In genomic region chr12:4483386-4483785, GRCm38 (mm10) we compare ENCODE assay signal across 22 mouse cellular contexts. TPM values are rescaled to one million over a fixed set of nuclear protein-coding genes. Genes with fewer than 3 reads are reported as not detected.
DNase-seq lines count a peak whose midpoint lies in the region; ATAC-seq and TF ChIP-seq lines count a peak whose summit lies in the region.
"Had no signal": no experiment of that assay in that cellular context is flagged by ENCODE, and none has a peak within 500 bp of the region (broad histone marks: within the 10 kb centered on the region; RNA-seq: fewer than 3 reads in every experiment).

No protein-coding gene starts in this region.

- TF ChIP-seq POLR2A in limb, embryonic 14.5 days (IDR thresholded peaks at IDR 0.05; ENCODE audit: borderline replicate concordance, extremely low read depth, insufficient read depth, insufficient read length) = no peak

- no peaks in the 10 kb centered on the region for H3K27me3 ChIP-seq in forebrain, embryonic 14.5 days (replicated peaks; ENCODE audit: control insufficient read depth, insufficient read depth, low read length)
- H3K27me3 ChIP-seq in forebrain, embryonic 12.5 days = 0 out of 2 replicates have a peak, but pooled peaks cover 2% of the 10 kb centered on the region
- H3K27me3 ChIP-seq in intestine, embryonic 14.5 days (replicated peaks; ENCODE audit: control insufficient read depth, insufficient read depth, low read length) = no peaks in the 10 kb centered on the region
- H3K27me3 ChIP-seq in intestine, embryonic 15.5 days (replicated peaks) = no peaks in the 10 kb centered on the region
- no peaks in the 10 kb centered on the region for H3K27me3 ChIP-seq in limb, embryonic 14.5 days (ENCODE audit: control insufficient read depth, insufficient read depth, low read length)
- H3K27me3 ChIP-seq in limb, embryonic 10.5 days (ENCODE audit: low read depth, poor library complexity, severe bottlenecking) = peaks cover 3% of the 10 kb centered on the region
- H3K27me3 ChIP-seq: embryonic facial prominence, embryonic 12.5 days; heart, embryonic 13.5 days had no signal

- WGBS in forebrain, embryonic 14.5 days = 76% methylated on average over 4 of the region's 4 CpGs
- 78% methylated on average over 4 of the region's 4 CpGs for WGBS in forebrain, embryonic 12.5 days
- WGBS in intestine, embryonic 14.5 days = 72% methylated on average over 4 of the region's 4 CpGs
- 72% methylated on average over 4 of the region's 4 CpGs for WGBS in intestine, embryonic 15.5 days
- 61% methylated on average over 4 of the region's 4 CpGs for WGBS in limb, embryonic 14.5 days
- WGBS in limb, embryonic 10.5 days = 76% methylated on average over 4 of the region's 4 CpGs

- no peaks in the 10 kb centered on the region for H3K9me3 ChIP-seq in forebrain, embryonic 14.5 days (replicated peaks; ENCODE audit: control insufficient read depth, low read length)
- H3K9me3 ChIP-seq in forebrain, embryonic 12.5 days = no peaks in the 10 kb centered on the region
- no peaks in the 10 kb centered on the region for H3K9me3 ChIP-seq in intestine, embryonic 14.5 days (ENCODE audit: control insufficient read depth, low read length)
- H3K9me3 ChIP-seq in intestine, embryonic 15.5 days = no peaks in the 10 kb centered on the region; the same call in 1 of the 2 replicates
- H3K9me3 ChIP-seq in limb, embryonic 14.5 days (ENCODE audit: control insufficient read depth, low read length) = no peaks in the 10 kb centered on the region
- H3K9me3 ChIP-seq in limb, embryonic 10.5 days (replicated peaks) = no peaks in the 10 kb centered on the region
- H3K9me3 ChIP-seq: embryonic facial prominence, embryonic 12.5 days; heart, embryonic 13.5 days; hindbrain, embryonic 12.5 days had no signal

- H3K27ac ChIP-seq in forebrain, embryonic 14.5 days (ENCODE audit: low read depth, low read length) = no peak overlapping the region
- H3K27ac ChIP-seq in forebrain, embryonic 12.5 days = no peak overlapping the region
- H3K27ac ChIP-seq in intestine, embryonic 14.5 days (ENCODE audit: low read depth) = no peak overlapping the region
- no peak overlapping the region for H3K27ac ChIP-seq in intestine, embryonic 15.5 days
- no peak overlapping the region for H3K27ac ChIP-seq in limb, embryonic 14.5 days (replicated peaks; ENCODE audit: low read depth, low read length)
- H3K27ac ChIP-seq in limb, embryonic 10.5 days = no peak overlapping the region
- H3K27ac ChIP-seq: embryonic facial prominence, embryonic 12.5 days; gastrocnemius, adult 2 months; heart, embryonic 13.5 days; hindbrain, embryonic 12.5 days had no signal

- ATAC-seq in forebrain, embryonic 14.5 days = peak; percentile 73; the same call in 1 of the 2 replicates
- no peak for ATAC-seq in forebrain, embryonic 12.5 days (ENCODE audit: low FRiP score)
- no peak for ATAC-seq in intestine, embryonic 14.5 days (replicated peaks; ENCODE audit: low FRiP score, low TSS enrichment, low read depth)
- no peak for ATAC-seq in intestine, embryonic 15.5 days
- peak; percentile 41; the same call in 1 of the 2 replicates for ATAC-seq in limb, embryonic 14.5 days (ENCODE audit: low FRiP score, low read depth)
- ATAC-seq: hindbrain, embryonic 16.5 days; inflammation-experienced regulatory T-cells, adult 6 months had no signal

- no peak overlapping the region for H3K9ac ChIP-seq in forebrain, embryonic 14.5 days (ENCODE audit: low read length)
- H3K9ac ChIP-seq in forebrain, embryonic 12.5 days = no peak overlapping the region
- no peak overlapping the region for H3K9ac ChIP-seq in intestine, embryonic 14.5 days (ENCODE audit: low read length)
- H3K9ac ChIP-seq in intestine, embryonic 15.5 days = no peak overlapping the region
- H3K9ac ChIP-seq in limb, embryonic 14.5 days (ENCODE audit: low read depth, low read length, severe bottlenecking) = no peak overlapping the region
- H3K9ac ChIP-seq: embryonic facial prominence, embryonic 12.5 days; heart, embryonic 13.5 days; hindbrain, embryonic 12.5 days had no signal

- peak; percentile 50 for DNase-seq in forebrain, embryonic 14.5 days (ENCODE audit: low spot score)
- peak; percentile 31 for DNase-seq in intestine, embryonic 14.5 days (ENCODE audit: low spot score)
- DNase-seq in limb, embryonic 14.5 days (ENCODE audit: low spot score) = peak; percentile 17
- no peak for DNase-seq in limb, embryonic 10.5 days (ENCODE audit: low spot score)
- DNase-seq in left cerebral cortex, postnatal 14 days (ENCODE audit: low spot score in 2 of 2) = no peak
- DNase-seq: adrenal gland, adult 2 months; adrenal gland, postnatal 25 days; cerebellum, adult 11 months; cerebellum, adult 8-10 months; cerebellum, postnatal 14 days; embryo, embryonic 11 days; gastrocnemius, adult 2 months; gastrocnemius, postnatal 25 days; heart, postnatal 4 days; kidney, adult 18-20 months had no signal

- intact Hi-C loops in left cerebral cortex, postnatal 14 days (cut with DNase I) = no loop called here

- no peaks in the 10 kb centered on the region for H3K36me3 ChIP-seq in forebrain, embryonic 14.5 days (ENCODE audit: control insufficient read depth, insufficient read depth, low read length)
- H3K36me3 ChIP-seq in forebrain, embryonic 12.5 days (replicated peaks) = no peaks in the 10 kb centered on the region
- H3K36me3 ChIP-seq in intestine, embryonic 14.5 days (ENCODE audit: control insufficient read depth, insufficient read depth, low read length) = no peaks in the 10 kb centered on the region
- no peaks in the 10 kb centered on the region for H3K36me3 ChIP-seq in intestine, embryonic 15.5 days
- H3K36me3 ChIP-seq in limb, embryonic 14.5 days (ENCODE audit: control insufficient read depth, insufficient read depth, low read length) = no peaks in the 10 kb centered on the region
- H3K36me3 ChIP-seq in limb, embryonic 10.5 days = no peaks in the 10 kb centered on the region
- H3K36me3 ChIP-seq: embryonic facial prominence, embryonic 12.5 days; heart, embryonic 13.5 days; hindbrain, embryonic 12.5 days had no signal

- H3K4me1 ChIP-seq in forebrain, embryonic 14.5 days (ENCODE audit: control insufficient read depth, insufficient read depth, low read length) = no peaks in the 10 kb centered on the region
- peaks cover 7% of the 10 kb centered on the region; the same call in 1 of the 2 replicates for H3K4me1 ChIP-seq in forebrain, embryonic 12.5 days
- H3K4me1 ChIP-seq in intestine, embryonic 14.5 days (replicated peaks; ENCODE audit: control insufficient read depth, insufficient read depth, low read length) = no peaks in the 10 kb centered on the region
- no peaks in the 10 kb centered on the region for H3K4me1 ChIP-seq in intestine, embryonic 15.5 days (replicated peaks)
- H3K4me1 ChIP-seq in limb, embryonic 14.5 days (ENCODE audit: control insufficient read depth, insufficient read depth, low read length) = no peaks in the 10 kb centered on the region
- H3K4me1 ChIP-seq in limb, embryonic 10.5 days = no peaks in the 10 kb centered on the region
- H3K4me1 ChIP-seq: embryonic facial prominence, embryonic 12.5 days; heart, embryonic 13.5 days; hindbrain, embryonic 12.5 days had no signal

- H3K4me2 ChIP-seq in forebrain, embryonic 14.5 days (ENCODE audit: low read length) = no peak overlapping the region
- H3K4me2 ChIP-seq in forebrain, embryonic 12.5 days = no peak overlapping the region
- H3K4me2 ChIP-seq in intestine, embryonic 14.5 days (ENCODE audit: low read length) = no peak overlapping the region
- H3K4me2 ChIP-seq in intestine, embryonic 15.5 days (replicated peaks) = no peak overlapping the region
- no peak overlapping the region for H3K4me2 ChIP-seq in limb, embryonic 14.5 days (replicated peaks; ENCODE audit: low read depth, low read length, severe bottlenecking)
- H3K4me2 ChIP-seq: embryonic facial prominence, embryonic 12.5 days; heart, embryonic 13.5 days; hindbrain, embryonic 12.5 days had no signal

- no peak overlapping the region for H3K4me3 ChIP-seq in forebrain, embryonic 14.5 days (ENCODE audit: low read depth, low read length)
- no peak overlapping the region for H3K4me3 ChIP-seq in forebrain, embryonic 12.5 days (replicated peaks)
- H3K4me3 ChIP-seq in intestine, embryonic 14.5 days (ENCODE audit: low read depth, low read length) = no peak overlapping the region
- H3K4me3 ChIP-seq in intestine, embryonic 15.5 days (replicated peaks) = no peak overlapping the region
- H3K4me3 ChIP-seq in limb, embryonic 14.5 days (replicated peaks; ENCODE audit: low read length) = no peak overlapping the region
- H3K4me3 ChIP-seq in limb, embryonic 10.5 days = no peak overlapping the region
- H3K4me3 ChIP-seq: embryonic facial prominence, embryonic 12.5 days; gastrocnemius, adult 2 months; heart, embryonic 13.5 days; hindbrain, embryonic 12.5 days had no signal

RNA-seq across cellular contexts. Expression of gene Ncoa1, which starts 6.4 kb away (rescaled TPM):
- polyA plus RNA-seq in forebrain, embryonic 14.5 days (2014; fragmentation: Nextera tagmentation; extraction: Ambion mirVana) = 17.8 and 19.6 TPM in 2 replicates
- polyA plus RNA-seq in forebrain, embryonic 12.5 days (2016; fragmentation: Nextera tagmentation; extraction: Ambion mirVana) = 9.1 and 11.1 TPM in 2 replicates
- 9.5 and 10.3 TPM in 2 replicates for polyA plus RNA-seq in intestine, embryonic 14.5 days (2014; fragmentation: Nextera tagmentation; extraction: Ambion mirVana)
- polyA plus RNA-seq in intestine, embryonic 15.5 days (2015; fragmentation: Nextera tagmentation; extraction: Ambion mirVana) = 6.3 and 6.7 TPM in 2 replicates
- 26.9 and 33.8 TPM in 2 replicates for polyA plus RNA-seq in limb, embryonic 14.5 days (2012; rRNA removed)
- 23.0 and 26.3 TPM in 2 replicates for polyA plus RNA-seq in limb, embryonic 14.5 days (2014; fragmentation: Nextera tagmentation; extraction: Ambion mirVana)
- polyA plus RNA-seq in limb, embryonic 10.5 days (2016; fragmentation: Nextera tagmentation; extraction: Ambion mirVana) = 1.3 and 3.3 TPM in 2 replicates
- 10 to 100 TPM; 92.0 to 95.0 TPM for total RNA-seq in left cerebral cortex, postnatal 14 days (2021)

Comparison
In these comparisons a context has a peak if more than half of its experiments do, and no peak if none do; other contexts are left out.
1. ATAC-seq: peak in forebrain, embryonic 14.5 days (single experiment) and limb, embryonic 14.5 days (single experiment); none in forebrain, embryonic 12.5 days (single experiment), intestine, embryonic 14.5 days (single experiment) and intestine, embryonic 15.5 days (single experiment).
2. DNase-seq: peak in forebrain, embryonic 14.5 days (single experiment), intestine, embryonic 14.5 days (single experiment) and limb, embryonic 14.5 days (single experiment); none in limb, embryonic 10.5 days (single experiment) and left cerebral cortex, postnatal 14 days (0 of 2).